Mouse (Mus musculus) heart, postnatal 0 days (tissue): Measurements from ENCODE around the gene Gps1.

ENCODE experiments used
- CTCF ChIP-seq: IDR thresholded peaks from 2 replicates; pipeline ENCODE4 v1.5.1; 2016; ENCODE audit warnings: antibody characterized with exemption, control low read depth, low read depth
- EP300 ChIP-seq: IDR thresholded peaks from 2 replicates; pipeline ENCODE4 v1.6.1; 2016; ENCODE audit warnings: antibody characterized with exemption, low read depth

GRCm38 (mm10) chr11:120783426-120784063 is 527 bp upstream of the Gps1 start:
- TF ChIP-seq CTCF (no peak), EP300 (no peak)
